Mouse (Mus musculus): ENCODE results near the gene Ccm2l.
A peak's percentile ranks its signal among the peaks of the same experiment; 100 is the strongest.

The Ccm2l gene

DNA sequence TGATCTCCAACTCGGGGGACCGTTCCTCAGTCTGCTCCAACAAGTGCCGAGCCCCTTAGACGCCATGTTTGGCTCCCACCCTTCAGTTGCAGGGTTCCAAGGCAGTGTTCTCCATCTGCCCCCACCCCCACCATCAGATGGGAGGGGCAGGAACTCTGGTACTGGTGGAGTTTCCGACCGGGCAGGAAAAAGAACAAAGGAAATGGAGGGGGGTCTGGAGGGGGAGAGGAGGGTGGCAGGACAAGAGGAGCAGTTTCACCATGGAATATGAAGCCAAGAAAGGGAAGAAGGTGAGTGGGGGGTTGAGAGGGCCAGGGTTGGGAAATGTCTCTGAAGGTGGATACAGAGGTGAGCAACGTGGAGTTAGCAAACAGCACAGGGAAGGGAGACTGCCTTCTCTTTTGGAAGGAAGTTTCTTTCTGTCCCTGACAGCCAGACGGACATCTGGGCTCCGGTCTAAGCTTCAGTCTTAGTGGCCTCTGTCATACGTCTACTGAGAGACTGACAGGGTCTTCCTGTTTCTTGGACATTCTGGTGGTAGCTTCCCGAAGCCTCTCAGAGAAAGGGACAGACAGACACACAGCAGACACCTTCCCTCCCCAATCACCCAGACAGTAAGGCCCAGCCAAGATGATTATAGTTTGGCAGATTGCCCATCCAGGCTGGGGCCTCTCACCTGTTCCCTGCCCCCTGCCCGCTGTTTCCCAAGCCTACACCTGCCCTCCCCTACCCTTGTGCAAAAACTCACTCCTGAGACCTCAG lies at the start of gene Ccm2l:
TSS of gene Ccm2l (plus strand) at position 209 of the 762 bp plus-strand sequence.
- no peak for DNase-seq (ENCODE audit: extremely low read depth, low read depth)

DNA sequence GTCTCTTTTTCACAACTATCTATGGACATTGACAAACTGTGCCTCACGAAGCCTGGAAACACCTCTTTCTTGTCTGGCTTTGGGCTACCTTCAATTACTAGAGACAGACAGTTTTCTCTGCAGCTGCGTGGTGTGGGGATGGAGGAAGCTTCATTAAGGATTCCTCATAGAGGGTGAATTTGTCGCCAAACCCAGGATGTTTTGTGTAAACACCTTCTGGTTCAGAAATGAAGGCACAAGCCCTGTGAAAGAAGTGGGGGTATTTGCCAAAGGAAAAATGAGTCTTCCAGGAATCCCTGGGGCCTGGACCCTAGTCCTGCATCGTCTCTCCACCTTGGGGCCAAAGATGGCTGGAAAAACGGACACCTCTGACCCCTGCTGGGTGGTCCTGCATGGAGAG lies 49.0 kb upstream of the Ccm2l start:
- no peak for DNase-seq (ENCODE audit: extremely low read depth, low read depth)

DNA sequence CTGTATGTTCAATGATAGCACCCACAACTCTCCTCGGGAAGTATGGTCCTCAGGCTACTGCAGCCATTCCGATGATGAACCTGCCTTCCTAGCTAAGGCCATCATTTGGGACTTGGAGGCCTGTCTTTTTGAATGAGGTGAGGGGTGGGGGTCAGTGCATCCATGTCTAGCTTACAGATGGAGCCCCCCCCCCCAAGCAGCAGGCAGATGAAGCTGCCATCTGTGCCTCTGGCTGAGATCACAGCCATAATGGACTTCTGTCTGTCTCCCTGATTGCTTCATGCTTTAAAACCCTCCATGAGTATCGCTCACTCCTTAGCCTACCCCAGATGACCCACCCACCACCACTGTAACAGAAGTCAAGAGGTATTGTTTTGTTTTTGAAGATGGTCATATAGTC lies 46.4 kb upstream of the Ccm2l start:
- no peak for DNase-seq (ENCODE audit: extremely low read depth, low read depth)

DNA sequence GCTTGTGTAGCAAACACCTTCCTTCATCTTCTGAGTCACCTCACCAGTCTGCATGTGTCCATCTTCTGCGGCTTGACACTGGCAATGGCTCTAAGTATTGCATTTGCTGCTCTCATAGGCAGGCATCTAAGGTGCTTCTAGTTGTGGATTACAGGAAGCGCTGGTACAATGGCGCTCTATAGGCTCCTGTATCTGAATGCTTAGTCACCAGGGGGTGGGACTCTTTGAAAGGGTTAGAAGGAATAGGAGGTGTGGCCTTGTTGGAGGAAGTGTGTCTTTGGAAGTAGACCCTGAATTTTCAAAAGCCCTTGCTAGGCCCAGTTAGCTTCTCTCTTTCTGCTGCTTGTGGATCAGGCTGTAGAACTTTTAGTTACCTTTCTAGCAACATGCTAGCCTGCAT lies 44.6 kb upstream of the Ccm2l start:
- DNase-seq (ENCODE audit: extremely low read depth, low read depth), result peak; percentile 74

DNA sequence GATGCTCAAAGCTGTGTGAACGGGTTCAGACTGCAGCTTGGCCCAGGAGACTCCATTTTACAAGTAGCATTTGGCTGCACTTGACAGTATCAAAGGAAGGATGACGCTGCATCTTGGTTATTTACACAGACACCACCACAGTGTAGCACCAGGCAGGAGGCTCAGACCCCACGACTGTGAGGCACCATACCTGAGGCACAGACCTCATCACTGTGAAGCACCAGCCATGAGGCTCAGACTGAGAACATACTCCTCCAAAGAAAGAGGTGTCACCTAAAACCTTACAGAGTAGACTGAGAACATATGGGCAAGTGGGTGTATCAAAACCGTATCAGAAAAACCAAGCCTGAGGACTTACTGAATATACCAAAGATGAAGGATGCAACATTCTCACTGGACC lies 42.9 kb upstream of the Ccm2l start:
- DNase-seq (ENCODE audit: extremely low read depth, low read depth), result no peak

DNA sequence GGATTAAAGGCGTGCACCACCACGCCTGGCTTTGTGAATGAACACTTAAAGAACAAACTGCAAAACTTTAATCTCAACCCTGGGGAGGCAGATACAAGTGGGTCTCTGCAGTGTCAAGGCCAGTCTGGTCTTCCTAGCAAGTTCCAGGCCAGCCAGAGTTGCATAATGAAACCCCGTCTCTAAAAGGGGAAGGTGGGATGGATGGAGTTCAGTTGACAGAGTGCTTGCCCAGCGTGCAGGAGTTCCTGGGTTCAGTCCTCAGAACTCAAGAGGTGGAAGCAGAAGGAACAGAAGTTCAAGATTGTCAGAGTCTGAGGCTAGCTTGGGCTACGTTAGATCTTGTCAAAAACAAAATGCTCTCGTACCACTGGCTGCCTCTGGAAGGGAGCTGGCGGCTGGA lies 39.7 kb upstream of the Ccm2l start:
- no peak for DNase-seq (ENCODE audit: extremely low read depth, low read depth)

DNA sequence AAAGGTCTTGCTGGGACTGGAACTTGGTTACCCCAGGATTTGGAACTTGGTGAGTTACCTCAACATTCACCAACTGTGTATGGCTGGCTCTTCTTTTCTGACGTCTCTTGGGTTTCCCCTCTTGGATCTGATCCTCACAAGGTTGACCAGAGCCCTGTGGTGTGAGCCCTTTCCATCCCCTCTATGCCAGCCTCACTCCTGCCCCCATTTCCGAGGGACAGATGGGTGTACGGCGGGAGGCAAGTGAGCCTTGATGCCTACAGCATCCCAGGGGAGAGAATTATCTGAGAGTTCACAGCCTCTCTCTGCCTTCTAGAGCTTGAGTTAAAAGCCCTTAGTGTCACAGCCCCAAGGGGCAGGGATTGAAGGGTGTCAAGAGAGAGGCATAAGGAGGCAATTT lies 38.3 kb upstream of the Ccm2l start:
- no peak for DNase-seq (ENCODE audit: extremely low read depth, low read depth)

DNA sequence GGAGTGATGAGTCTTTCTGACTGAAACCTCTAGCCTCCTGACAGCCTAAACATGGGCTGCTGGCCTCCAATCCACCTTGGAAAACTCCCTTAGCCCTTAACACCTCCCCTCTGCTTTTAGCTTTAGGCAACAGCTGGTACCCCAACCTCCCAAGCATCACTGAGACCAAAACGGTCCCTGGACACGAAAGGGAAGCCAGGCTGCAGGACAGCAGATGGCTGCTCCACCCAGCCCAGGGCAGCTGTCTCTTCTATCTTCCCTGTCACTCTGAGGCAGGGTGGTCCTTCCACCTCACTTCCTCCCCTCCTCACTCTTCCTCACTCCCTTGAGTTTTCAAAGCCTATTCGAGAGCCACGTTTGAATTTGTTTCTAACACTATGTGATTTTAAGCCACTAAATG lies 35.3 kb upstream of the Ccm2l start:
- no peak for DNase-seq (ENCODE audit: extremely low read depth, low read depth)

DNA sequence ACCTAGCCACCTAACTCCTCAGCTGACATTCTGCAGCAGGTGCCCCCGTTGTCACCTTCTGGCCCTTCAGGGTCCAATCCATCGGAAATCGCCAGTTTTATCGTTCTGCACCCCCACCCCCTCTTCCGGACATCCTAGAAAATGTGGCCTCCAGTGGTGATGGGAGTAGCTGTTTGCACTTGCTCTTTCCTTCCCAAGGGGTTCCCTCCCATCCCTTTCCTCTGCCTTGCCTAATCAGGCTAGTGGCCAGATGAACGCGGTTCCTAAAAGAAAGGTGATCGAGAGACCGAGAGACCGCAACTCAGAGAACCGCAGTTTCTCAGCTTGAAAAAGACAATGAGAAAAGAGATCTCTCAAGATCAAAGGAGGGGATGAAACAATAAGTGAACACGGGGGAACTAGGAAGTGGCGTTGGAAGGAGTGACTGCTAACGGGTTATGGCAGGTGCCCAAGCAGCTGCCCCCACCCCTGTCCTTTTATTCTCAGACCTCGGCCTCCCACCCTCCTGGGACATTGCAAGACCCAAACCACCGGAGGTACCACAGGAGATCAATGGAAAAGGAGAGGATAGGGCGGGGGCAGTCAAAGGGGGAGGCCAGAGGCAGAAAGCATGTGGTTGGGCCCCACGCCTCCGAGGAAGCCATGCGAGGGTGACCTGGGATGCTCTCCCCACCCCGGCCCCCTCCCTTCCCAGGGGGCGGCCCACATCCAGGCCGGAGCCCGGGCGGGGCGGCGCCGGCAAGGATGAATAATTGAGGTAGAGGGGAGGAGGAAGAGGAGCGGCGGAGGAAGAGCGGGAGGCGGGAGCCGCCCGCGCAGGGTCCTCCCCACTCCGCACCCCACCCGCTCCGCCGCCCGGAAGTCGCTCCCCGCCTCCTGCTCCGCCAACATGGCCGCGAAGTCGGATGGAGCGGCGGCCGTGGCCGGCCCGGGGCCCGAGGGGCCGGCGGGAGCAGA lies 34.4 kb upstream of the Ccm2l start, which contains the start of gene Xkr7:
TSS of gene Xkr7 (plus strand) at position 727 of the 957 bp plus-strand sequence.
- DNase-seq (ENCODE audit: extremely low read depth, low read depth), result no peak

DNA sequence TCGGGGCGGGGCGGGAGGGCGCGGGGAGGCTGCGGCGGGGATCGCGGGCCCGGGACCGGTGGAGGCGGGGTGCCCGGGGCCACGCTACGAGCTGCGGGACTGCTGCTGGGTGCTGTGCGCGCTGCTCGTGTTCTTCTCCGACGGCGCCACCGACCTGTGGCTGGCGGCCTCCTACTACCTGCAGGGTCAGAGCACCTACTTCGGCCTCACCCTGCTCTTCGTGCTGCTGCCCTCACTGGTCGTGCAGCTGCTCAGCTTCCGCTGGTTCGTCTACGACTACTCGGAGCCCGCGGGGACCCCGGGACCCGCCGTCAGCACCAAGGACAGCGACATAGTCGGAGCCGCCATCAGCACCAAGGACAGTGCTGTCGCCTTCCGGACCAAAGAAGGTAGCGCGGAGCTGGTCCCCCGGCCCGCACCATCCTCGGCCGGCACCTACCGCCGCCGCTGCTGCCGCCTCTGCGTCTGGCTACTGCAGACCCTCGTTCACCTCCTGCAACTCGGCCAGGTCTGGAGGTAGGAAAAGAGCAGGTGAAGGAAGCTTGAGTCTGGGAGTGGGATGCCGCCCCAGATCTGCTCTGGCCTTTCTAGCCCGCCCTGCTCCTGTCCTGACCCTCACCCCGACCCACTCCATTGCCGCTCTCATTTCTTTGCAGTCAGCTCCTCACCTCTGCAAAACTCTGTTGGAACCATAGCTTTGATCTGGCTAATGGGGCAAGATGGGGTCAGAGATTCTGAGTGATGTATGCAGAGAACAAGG lies 33.5 kb upstream of the Ccm2l start:
- peak; percentile 9 for DNase-seq (ENCODE audit: extremely low read depth, low read depth)

DNA sequence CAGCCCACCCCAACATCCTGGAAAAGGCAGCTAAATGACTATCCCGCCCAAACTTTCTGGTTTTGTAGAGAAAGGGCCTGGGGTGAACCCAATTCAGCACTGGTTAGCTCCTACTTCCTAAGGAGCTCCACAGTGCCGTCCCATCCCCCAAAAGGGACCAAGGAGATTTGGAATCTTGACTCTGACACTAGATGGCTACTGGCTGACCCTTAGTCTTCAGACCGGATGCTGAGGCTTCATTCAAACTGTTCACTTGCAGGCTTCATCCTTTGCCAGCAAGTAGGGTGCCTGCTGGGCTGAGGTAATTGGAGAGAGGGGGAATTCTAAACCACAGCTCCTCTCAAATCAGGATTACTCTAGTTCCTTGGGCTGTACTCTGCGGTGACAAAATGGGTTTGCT lies 32.8 kb upstream of the Ccm2l start:
- no peak for DNase-seq (ENCODE audit: extremely low read depth, low read depth)

DNA sequence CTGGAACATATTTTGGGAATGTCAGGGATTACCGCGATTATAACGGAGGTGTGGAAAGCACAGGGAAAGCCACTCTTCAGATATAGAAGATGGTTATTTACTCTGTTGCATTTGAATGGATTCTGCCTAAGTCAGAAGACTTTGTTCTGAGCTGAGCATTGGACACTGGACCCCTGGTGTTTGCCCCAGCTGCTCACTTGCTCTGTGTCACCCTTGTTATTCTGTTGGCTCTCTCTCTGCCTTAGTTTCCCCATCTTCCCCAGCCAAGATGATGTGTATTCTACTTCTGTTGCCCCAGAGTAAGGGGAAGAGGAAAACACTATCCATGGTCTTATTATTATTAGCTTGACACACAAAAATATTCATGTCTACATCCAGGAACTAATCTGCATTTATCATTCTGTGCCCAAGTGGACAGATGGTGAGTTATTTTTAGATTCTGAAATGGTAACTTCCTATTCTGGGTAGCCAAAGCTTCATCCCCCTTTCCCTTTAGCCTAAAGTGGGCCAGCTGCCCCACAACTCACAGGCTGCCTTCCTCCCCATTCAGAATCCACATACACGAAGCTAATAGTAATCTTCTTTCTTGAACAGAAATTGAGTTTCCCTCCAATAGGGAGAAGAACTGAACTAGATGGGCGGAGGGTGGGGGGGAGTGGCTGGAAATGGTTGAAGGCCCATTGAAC lies 32.1 kb upstream of the Ccm2l start:
- no peak for DNase-seq (ENCODE audit: extremely low read depth, low read depth)

DNA sequence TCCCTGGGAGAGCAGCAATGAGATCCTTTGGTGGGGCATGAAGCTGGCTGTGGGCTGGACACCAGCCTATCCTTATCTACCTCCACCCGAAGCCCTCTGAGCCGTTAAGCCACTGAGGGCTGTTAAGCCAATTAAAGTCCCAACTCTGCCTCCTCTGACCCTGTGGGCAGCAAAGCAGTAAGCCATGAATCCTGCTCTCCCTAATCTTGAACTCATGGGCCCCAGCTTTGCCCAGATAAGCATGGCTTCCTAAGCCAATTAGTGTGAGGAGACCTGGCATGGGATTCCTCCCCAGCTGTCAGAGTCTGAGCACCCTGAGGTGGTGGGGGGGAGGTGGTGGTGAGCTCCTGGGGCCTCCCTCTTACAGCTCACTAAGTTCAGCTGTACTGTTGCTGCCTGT lies 29.1 kb upstream of the Ccm2l start:
- DNase-seq (ENCODE audit: extremely low read depth, low read depth), result no peak

DNA sequence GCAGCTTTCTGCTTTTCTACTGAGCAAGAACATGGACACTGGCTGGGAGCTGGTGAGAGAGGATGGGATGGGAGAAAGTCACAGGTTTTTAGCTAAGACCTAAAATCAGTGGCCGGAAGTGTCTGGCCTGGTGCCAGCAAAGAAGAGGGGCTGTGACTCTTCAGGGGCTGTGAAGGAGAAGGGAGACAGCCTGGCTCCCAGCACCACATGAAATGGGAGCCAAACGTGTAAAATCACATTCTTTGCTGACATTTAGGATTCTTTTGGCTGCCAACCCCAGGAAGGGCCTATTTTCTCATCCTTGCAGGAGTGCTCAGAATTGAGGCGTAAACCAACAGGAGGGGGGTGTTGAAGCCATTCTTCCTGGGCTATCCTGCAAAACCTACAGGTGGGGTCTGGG lies 21.9 kb upstream of the Ccm2l start:
- no peak for DNase-seq (ENCODE audit: extremely low read depth, low read depth)

DNA sequence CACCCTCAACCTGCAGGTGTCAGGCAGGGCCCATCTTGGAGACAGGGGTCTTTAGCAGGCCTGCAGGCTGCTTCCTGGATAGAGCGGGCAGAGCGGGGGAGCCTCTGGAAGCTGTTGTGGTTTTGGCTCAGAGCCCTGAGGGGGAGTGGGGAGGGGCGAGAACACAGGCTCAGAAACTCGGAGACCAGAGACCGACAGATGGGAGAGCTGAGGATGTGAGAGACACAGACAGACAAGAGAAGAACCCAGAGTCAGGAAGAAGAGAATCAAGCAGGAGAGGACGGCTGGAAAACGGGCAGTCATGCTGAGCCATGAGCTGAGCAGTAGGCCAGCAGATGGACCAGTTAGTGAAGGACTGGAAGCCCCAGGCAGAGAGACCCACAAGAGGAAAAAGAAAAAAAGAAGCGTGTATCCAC lies 19.9 kb upstream of the Ccm2l start:
- DNase-seq (ENCODE audit: extremely low read depth, low read depth), result no peak

DNA sequence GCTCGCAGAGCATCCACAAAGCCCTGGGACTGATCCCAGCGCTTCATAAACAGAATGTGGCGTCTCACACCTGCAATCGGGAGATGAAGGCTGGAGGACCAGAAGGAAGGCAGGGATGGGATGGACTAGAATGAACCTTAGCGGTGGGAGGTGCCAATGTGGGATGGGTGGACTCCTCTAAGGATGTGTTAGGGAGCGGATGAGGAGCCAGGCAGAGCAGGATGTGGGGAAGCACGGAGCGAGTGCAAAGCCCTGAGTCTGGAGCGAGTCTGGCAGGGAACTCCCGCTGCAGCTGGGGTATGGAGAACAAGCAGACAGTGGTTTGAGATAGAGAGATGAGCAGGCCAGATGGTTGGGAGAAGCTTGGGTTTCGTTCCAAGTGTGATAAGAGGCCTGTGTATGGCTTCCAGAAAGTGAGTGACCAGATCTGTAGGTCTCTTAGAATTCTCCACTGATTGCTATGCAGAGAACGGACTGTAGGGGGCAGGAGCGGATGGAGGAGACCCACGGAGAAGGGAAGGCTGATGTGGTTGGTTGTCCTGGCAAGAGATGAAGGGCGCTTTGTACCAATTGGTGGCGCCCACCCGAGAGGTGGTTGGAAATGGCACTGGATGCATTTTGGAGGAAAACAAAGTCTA lies 17.8 kb upstream of the Ccm2l start:
- peak; percentile 23 for DNase-seq (ENCODE audit: extremely low read depth, low read depth)

DNA sequence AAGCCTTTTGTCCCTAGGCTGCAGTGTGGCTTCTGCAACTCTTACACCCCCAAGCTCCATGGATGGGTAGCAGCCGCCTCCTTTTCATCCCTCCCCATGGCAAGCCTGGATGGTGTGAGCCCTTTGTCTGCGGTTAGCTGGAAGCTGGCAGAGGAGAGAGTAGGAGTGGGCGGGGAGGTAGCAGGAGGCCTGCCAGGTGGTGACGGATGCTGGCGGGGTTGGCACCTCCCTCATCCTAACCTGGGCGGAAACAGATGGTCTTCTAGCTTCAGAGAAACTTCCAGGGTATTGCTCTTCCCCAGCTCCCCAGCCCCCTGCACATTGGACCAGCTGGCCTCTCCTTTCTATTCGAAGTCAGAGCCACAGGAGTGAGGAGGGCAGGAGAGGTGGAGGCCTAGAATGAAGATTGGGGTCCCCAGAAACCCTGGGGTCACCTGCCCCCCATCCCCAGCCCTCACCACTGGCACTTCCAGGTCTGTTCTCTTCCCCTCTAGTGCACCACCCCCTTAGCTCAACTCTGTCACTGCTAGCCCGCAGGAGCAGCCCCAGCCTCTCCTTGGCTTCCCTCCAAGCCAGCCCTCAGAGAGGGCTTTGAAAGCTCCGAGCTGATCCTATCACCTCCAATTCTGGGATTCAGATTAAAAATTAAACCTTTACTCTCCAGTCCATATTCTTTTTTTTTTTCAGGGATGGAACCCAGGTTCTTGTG lies 16.3 kb upstream of the Ccm2l start:
- no peak for DNase-seq (ENCODE audit: extremely low read depth, low read depth)

DNA sequence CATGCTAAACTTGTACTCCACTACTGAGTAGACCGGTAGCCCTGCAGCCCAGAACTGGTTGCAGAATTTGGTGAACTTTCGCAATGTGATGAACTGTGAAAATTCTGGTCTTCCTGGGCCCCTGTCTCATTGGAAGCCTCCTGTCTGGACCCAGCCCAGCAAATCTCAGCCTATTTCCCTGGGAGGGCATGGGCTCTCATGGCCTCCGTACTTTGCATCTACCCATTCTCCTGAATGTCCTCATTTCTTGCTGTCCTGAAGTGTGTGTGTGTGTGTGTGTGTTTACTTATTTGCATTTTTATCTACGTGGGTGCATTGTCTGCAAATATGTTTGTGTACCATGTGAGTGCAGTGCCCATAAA lies 15.8 kb upstream of the Ccm2l start:
- DNase-seq (ENCODE audit: extremely low read depth, low read depth), result no peak

DNA sequence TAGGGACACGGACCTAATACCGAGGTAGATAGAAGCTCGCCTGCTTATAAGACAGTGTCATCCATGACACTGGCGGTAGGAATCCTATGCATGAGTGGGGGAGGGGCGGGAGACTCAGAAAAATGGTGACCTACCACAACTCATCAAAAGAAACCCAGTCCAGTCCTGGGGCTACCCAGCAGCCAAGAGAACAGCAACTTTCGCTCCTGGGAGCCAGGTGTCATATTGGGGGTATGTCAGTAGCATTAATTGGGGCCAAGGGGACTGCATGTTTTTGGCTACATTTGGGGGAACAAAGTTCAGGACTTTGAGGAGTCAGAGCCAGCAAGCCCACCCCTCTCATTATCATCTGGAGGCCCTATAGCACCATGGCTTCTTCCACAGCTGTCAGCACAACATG lies 14.7 kb upstream of the Ccm2l start:
- DNase-seq (ENCODE audit: extremely low read depth, low read depth), result no peak

DNA sequence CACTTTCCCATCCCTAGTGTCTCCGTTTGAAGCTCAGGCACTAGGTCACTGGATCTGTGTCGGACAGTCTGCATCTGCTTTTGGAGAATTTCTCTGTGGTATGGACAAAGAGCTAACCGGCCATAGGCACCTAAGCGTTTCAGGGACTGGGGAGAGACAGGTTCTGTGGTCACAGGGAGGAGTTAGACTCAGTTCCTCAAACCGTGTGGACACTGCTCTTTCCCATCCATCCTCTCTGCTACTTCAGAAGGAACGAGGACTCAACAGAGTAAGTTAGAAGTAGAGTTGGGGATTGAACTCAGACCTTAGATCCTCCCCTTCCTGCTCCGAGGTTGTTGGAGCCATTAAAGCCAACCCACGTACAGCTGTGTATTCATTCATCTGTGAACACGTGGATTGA lies 14.2 kb upstream of the Ccm2l start:
- no peak for DNase-seq (ENCODE audit: extremely low read depth, low read depth)
